Mouse (Mus musculus): Measurements from ENCODE around the gene Lrrc45. TPM values are rescaled to one million over a fixed set of nuclear protein-coding genes. Genes with fewer than 3 reads are reported as not detected.
A peak's percentile ranks its signal among the peaks of the same experiment; 100 is the strongest.
"Not testable (repeated sequence)": the region's sequence is repeated elsewhere in the genome, so short reads cannot be mapped to it uniquely, and the experiment has no call there.

The Lrrc45 gene
- total RNA-seq (2014; rRNA removed) = 35.4 and 49.1 TPM in 2 replicates
- 41.7 and 44.3 TPM in 2 replicates for polyA plus RNA-seq (2015; fragmentation: Nextera tagmentation; extraction: Ambion mirVana)

DNA sequence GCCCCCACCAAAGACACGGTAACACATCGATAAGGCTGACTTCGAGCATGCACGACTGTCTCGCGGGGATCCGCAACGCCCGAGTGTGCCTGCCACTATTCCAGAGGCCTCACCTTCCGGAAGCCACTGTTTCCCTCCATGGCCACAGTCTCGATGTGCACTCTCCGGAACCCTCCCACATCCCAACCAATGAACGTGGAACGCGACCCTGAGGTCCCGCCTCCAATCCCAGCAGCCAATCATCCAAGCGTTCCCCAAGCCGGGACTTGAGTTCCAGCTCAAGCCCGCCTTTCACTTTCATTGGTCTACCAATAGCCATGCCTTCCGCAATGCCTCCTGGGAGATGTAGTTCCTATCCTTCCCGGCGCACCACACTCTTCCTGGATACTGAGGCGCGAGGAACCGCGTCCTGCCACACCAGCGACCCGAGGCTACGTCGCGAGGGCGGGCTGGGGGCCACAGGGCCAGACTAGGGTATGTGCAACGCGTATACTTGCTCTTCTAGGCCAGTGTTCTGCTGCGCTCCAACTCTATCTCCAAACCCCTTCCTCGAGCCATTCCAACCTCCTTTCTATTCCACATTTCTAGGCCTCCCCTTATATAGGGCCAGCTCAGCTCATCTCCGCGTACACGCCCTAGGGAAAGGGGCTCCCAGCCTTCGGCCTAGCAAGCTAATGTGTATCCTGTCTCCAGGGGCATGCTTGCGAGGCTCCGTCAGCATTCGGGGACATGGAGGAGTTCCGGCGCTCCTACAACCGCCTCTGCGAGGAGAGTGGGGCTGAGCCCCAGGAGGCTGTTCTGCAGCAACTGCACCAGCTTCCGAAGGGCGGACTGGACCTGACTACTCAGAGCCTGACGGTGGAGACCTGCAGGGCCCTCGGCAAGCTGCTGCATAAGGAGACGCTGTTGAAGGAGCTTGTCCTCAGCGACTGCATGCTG is at the start of gene Lrrc45, which contains the start of gene Cenpx:
Gene Lrrc45 (plus strand): TSS at position 346 of the 939 bp plus-strand sequence.
Gene Cenpx (minus strand): TSS at position 159 of the 939 bp plus-strand sequence.
- H3K27ac ChIP-seq = peak within 1 kb of the TSS; percentile 75
- no peak for TF ChIP-seq CTCF (IDR thresholded peaks at IDR 0.05; ENCODE audit: low read depth)
- H3K4me3 ChIP-seq (ENCODE audit: low read length) = peak within 1 kb of the TSS; percentile 51
- 2% methylated on average over 53 of the region's 53 CpGs for WGBS
- H3K36me3 ChIP-seq (ENCODE audit: insufficient read depth, low read length) = peaks cover 13% of the 10 kb centered on the region
- DNase-seq (ENCODE audit: low spot score) (peak; percentile 99), ATAC-seq (peak; percentile 97)
- H3K9ac ChIP-seq (replicated peaks; ENCODE audit: low read length) = peak within 1 kb of the TSS; percentile 61
- H3K9me3 ChIP-seq (ENCODE audit: low read length) = no peaks in the 10 kb centered on the region
- H3K27me3 ChIP-seq (ENCODE audit: insufficient read depth, low read length) = no peaks in the 10 kb centered on the region
- H3K4me2 ChIP-seq (ENCODE audit: low read depth, low read length) = peak within 1 kb of the TSS; percentile 83
- peaks cover 16% of the 10 kb centered on the region for H3K4me1 ChIP-seq (ENCODE audit: insufficient read depth, low read length)

DNA sequence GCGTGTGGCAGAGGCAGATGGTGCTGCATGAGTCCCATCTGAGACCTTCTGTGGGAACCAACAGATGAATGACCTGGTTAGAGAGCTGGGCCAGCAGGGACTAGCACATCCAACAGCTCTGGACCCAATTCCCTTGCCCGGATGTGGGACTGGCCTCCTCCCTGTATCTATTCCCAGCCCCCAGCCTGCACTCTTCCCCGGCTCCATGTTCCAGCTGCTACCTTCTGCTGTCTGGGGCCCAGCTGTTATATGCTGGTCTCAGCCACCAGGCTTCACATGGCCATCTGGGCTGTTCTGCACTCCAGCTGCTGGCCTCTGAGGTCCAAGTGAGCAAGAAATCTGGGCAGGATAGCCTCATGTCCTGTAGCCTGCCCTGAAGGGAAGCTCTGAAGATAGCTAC is 48.3 kb upstream of the Lrrc45 start:
- H3K4me1 ChIP-seq (ENCODE audit: insufficient read depth, low read length) = no peaks in the 10 kb centered on the region
- no peaks in the 10 kb centered on the region for H3K36me3 ChIP-seq (ENCODE audit: insufficient read depth, low read length)
- H3K4me3 ChIP-seq (ENCODE audit: low read length) = no peak overlapping the region
- H3K4me2 ChIP-seq (ENCODE audit: low read depth, low read length) = no peak overlapping the region
- no peak for TF ChIP-seq CTCF (IDR thresholded peaks at IDR 0.05; ENCODE audit: low read depth)
- no peaks in the 10 kb centered on the region for H3K9me3 ChIP-seq (ENCODE audit: low read length)
- WGBS = 68% methylated on average over 3 of the region's 3 CpGs
- H3K9ac ChIP-seq (replicated peaks; ENCODE audit: low read length) = no peak overlapping the region
- no peak overlapping the region for H3K27ac ChIP-seq
- DNase-seq (ENCODE audit: low spot score) (no peak), ATAC-seq (no peak)
- H3K27me3 ChIP-seq (ENCODE audit: insufficient read depth, low read length) = peaks cover 30% of the 10 kb centered on the region

- H3K9ac ChIP-seq (replicated peaks; ENCODE audit: low read length) = no peak overlapping the region
These were observed 47.1 kb upstream of the Lrrc45 start for GRCm38 (mm10) chr11:120666617-120667016.

DNA sequence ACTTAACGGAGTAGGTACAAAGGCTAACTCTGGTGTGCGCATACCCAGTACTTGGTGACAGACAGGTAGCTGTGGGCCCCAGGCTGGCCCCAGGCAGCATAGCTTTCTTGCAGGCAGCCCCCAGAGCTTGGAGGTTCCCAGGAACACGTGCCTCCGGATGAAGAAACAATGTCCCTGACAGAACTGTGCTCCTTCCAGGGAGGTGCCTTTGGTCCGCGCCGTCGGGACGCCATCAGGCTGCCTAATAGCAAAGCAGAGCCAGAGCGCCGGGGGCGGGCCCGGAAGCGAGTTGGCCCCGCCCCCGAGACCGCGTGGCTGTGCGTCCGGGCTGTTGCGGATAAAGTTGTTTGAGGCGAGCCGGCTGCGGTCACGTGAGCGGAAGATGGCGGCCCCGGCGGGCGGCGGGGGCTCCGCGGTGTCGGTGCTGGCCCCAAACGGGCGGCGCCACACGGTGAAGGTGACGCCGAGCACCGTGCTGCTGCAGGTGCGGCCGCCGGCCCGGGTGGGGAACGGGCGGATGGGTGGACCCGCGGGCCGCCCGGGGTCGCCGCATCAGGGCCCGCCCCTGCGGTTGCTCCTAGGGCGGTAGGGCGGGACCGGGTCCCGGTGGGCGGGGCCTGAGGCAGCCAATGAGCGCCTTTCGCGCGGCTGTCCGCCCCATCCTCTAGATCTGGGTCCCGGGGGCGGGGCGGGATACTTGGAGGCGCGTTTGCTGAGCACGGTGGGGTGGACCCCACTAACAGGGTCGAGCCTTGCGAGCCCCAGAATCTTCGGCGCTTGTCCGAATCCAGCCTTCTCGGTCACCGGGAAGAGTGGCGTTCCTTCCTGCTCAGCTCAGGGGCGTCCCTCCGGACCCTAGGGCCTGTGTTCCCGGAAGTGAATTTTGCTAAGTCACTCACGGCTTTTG is 40.8 kb upstream of the Lrrc45 start, which contains the start of gene Aspscr1:
Gene Aspscr1 (plus strand): TSS at position 287 of the 907 bp plus-strand sequence.
- H3K36me3 ChIP-seq (ENCODE audit: insufficient read depth, low read length) = peaks cover 8% of the 10 kb centered on the region; the same call in 1 of the 2 replicates
- 2% methylated on average over 76 of the region's 83 CpGs for WGBS
- H3K4me2 ChIP-seq (ENCODE audit: low read depth, low read length) = peak within 1 kb of the TSS; percentile 80
- peak within 1 kb of the TSS; percentile 88 for H3K27ac ChIP-seq
- H3K9me3 ChIP-seq (ENCODE audit: low read length) = no peaks in the 10 kb centered on the region
- peak within 1 kb of the TSS; percentile 64 for H3K4me3 ChIP-seq (ENCODE audit: low read length)
- DNase-seq (ENCODE audit: low spot score) = peak; percentile 97
- H3K4me1 ChIP-seq (ENCODE audit: insufficient read depth, low read length) = peaks cover 9% of the 10 kb centered on the region
- peak; percentile 98 for ATAC-seq
- TF ChIP-seq CTCF (IDR thresholded peaks at IDR 0.05; ENCODE audit: low read depth) = peak; percentile 22
- peak within 1 kb of the TSS; percentile 62 for H3K9ac ChIP-seq (replicated peaks; ENCODE audit: low read length)
- no peaks in the 10 kb centered on the region for H3K27me3 ChIP-seq (ENCODE audit: insufficient read depth, low read length)

More at GRCm38 (mm10) chr11:120666617-120667016, 47.1 kb upstream of the Lrrc45 start:
- no peak overlapping the region for H3K27ac ChIP-seq
- WGBS = 10% methylated on average over 3 of the region's 3 CpGs
- no peaks in the 10 kb centered on the region for H3K4me1 ChIP-seq (ENCODE audit: insufficient read depth, low read length)
- H3K4me2 ChIP-seq (ENCODE audit: low read depth, low read length) = no peak overlapping the region
- ATAC-seq (no peak), DNase-seq (ENCODE audit: low spot score) (no peak)
- no peaks in the 10 kb centered on the region for H3K36me3 ChIP-seq (ENCODE audit: insufficient read depth, low read length)
- H3K9me3 ChIP-seq (ENCODE audit: low read length) = no peaks in the 10 kb centered on the region
- peaks cover 18% of the 10 kb centered on the region; the same call in 1 of the 2 replicates for H3K27me3 ChIP-seq (ENCODE audit: insufficient read depth, low read length)
- no peak overlapping the region for H3K4me3 ChIP-seq (ENCODE audit: low read length)
- no peak for TF ChIP-seq CTCF (IDR thresholded peaks at IDR 0.05; ENCODE audit: low read depth)

DNA sequence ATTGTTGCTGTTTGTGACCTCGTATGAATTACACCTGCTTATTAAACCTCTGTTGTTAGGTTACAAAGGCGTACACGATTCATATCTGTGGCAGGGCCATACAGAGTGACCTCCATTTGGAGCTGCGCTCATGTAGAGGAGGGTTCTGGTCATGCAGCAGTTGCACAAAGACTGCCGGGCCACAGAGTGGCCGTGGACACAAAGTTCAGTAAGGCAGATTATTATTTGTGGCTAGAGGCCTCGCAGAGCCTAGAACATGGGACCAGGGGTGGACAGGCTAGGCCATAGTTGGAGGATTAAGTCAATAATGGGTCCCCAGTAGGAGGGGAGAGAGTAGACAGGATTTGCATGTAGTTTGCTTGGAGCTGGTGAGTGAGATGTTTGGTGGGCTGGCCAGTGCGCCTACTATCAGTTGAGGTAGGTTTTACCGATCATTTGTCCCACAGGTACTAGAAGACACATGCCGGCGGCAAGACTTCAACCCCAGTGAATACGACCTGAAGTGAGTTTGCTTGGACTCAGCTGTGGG is 40.1 kb upstream of the Lrrc45 start:
- no peaks in the 10 kb centered on the region for H3K9me3 ChIP-seq (ENCODE audit: low read length)
- peak overlapping the region; percentile 80 for H3K4me2 ChIP-seq (ENCODE audit: low read depth, low read length)
- peak overlapping the region; percentile 64 for H3K4me3 ChIP-seq (ENCODE audit: low read length)
- WGBS = 40% methylated on average over 12 of the region's 12 CpGs
- no peak for DNase-seq (ENCODE audit: low spot score)
- peak overlapping the region; percentile 62 for H3K9ac ChIP-seq (replicated peaks; ENCODE audit: low read length)
- peaks cover 9% of the 10 kb centered on the region for H3K4me1 ChIP-seq (ENCODE audit: insufficient read depth, low read length)
- peaks cover 10% of the 10 kb centered on the region for H3K36me3 ChIP-seq (ENCODE audit: insufficient read depth, low read length)
- peak; percentile 6 for ATAC-seq
- H3K27me3 ChIP-seq (ENCODE audit: insufficient read depth, low read length) = no peaks in the 10 kb centered on the region
- peak overlapping the region; percentile 88 for H3K27ac ChIP-seq
- no peak for TF ChIP-seq CTCF (IDR thresholded peaks at IDR 0.05; ENCODE audit: low read depth)

DNA sequence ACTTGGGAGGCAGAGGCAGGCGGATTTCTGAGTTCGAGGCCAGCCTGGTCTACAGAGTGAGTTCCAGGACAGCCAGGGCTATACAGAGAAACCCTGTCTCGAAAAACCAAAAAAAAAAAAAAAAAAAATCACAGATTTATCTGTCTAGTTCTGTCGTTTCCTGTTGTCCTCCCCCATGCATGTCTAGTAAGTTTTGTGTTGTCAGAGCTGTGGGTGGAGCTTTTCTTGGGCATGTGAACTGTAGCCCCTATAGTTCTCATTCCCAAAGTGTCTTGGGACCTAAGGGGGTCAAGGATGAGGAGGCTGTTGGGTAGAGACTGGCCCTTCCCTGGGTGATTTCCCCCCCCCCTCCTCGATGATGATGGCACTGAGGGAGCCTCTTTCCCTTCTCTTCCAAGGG is 37.9 kb upstream of the Lrrc45 start:
- H3K4me1 ChIP-seq (ENCODE audit: insufficient read depth, low read length); H3K27me3 ChIP-seq (ENCODE audit: insufficient read depth, low read length); H3K4me3 ChIP-seq (ENCODE audit: low read length); H3K9ac ChIP-seq (replicated peaks; ENCODE audit: low read length); DNase-seq (ENCODE audit: low spot score); H3K27ac ChIP-seq; H3K9me3 ChIP-seq (ENCODE audit: low read length); H3K4me2 ChIP-seq (ENCODE audit: low read depth, low read length); ATAC-seq: not testable (repeated sequence)
- peaks cover 12% of the 10 kb centered on the region for H3K36me3 ChIP-seq (ENCODE audit: insufficient read depth, low read length)
- 96% methylated on average over 4 of the region's 5 CpGs for WGBS

Data from hindbrain, postnatal 0 days (tissue).